Mouse (Mus musculus): Measurements from ENCODE around the gene Ints3.

DNA sequence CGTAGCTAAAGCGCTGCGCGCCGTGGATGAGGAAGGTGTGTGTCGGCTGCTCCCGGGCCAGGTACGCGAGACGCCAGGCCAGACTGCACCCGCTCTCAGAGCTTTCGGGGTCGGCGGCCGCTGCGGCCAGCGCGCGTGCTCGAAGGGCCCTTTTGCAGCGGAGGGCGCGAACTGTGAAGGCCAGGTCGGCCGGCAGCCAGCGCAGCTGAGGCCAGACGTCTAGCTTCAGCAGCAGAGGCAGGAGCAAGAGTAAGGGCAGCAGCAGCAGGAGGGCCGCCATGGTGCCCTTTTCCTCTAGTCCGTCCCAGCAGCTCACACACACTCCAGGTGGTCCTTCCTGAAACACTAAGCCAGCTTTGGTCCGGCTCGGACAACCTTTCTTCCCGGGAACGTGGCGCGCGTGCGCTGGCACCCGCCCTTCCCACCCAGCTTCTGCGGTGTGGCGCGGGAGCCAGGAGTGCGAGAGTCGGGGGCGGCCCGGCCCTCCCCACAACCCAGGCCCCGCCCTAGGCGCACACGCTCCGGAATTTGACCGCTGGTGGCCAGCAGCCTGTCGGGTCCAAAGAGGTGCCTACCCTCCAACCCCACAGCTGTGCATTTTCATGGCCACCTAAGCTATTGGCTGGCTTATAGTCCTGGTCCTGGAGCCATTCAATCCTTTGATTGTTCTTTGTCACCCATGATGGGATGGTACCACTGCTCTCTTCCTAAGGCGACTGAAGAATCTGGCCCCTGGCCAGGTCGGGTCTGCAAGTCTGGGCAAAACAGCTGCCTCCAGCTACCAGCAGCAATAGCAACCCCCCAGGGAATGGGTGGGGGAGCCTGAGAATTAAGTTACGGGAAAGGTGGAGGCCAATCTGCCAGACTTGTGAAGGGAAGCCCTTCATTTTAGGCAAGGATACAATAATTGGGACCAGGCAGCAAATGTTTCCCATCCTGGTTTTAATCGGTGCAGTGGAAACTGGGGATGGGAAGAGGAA lies 43.6 kb downstream of the Ints3 start, which contains the start of gene Slc27a3:
- TF ChIP-seq CTCF (IDR thresholded peaks at IDR 0.05; ENCODE audit: borderline replicate concordance, extremely low read depth, insufficient read depth, insufficient read length) (no peak), POLR2A (IDR thresholded peaks at IDR 0.05; ENCODE audit: borderline replicate concordance, extremely low read depth, insufficient read depth, insufficient read length, poor library complexity, severe bottlenecking) (0 out of 2 replicates have a peak, but pooled peaks have one; percentile 17)
